Mouse (Mus musculus) heart, embryonic 14.5 days (tissue): ENCODE measurements around the gene Oxt. TPM values are rescaled to one million over a fixed set of nuclear protein-coding genes. Genes with fewer than 3 reads are reported as not detected.

Experiments used
- ATAC-seq: fragments of 200-750 bp; cut with Nextera tagmentation; 2 replicates; pipeline ENCODE4 v1.8.0; 2017; ENCODE audit warnings: low read depth, moderate TSS enrichment; ENCODE audit not compliant: insufficient number of reproducible peaks, insufficient read depth, low FRiP score
- H3K27ac ChIP-seq, 2 experiments: fragments of 200-500 bp in 1 of 2; fragments of 300-500 bp in 1 of 2; sonication (generic) in 1 of 2; replicated peaks in 1 of 2; 2 replicates each; pipeline ENCODE4 v1.5.1; 2012 to 2014; ENCODE audit warnings: low read depth in 2 of 2, low read length in 2 of 2, control low read depth in 1 of 2, mild to moderate bottlenecking in 1 of 2, mixed read lengths in 1 of 2; ENCODE audit not compliant: control insufficient read depth in 1 of 2, insufficient read depth in 1 of 2
- H3K27me3 ChIP-seq: fragments of 300-500 bp; sonication (generic); 2 replicates; pipeline ENCODE4 v1.6.1; 2014; ENCODE audit warnings: mild to moderate bottlenecking, low read length, control low read depth; ENCODE audit not compliant: control insufficient read depth, insufficient read depth
- H3K36me3 ChIP-seq: fragments of 300-500 bp; sonication (generic); 2 replicates; pipeline ENCODE4 v1.6.1; 2014; ENCODE audit warnings: mild to moderate bottlenecking, control low read depth, low read length, mixed read lengths; ENCODE audit not compliant: control insufficient read depth, insufficient read depth
- H3K4me1 ChIP-seq, 2 experiments: fragments of 200-500 bp in 1 of 2; fragments of 300-500 bp in 1 of 2; sonication (generic) in 1 of 2; 2 replicates each; pipeline ENCODE4 v1.6.1; 2012 to 2014; ENCODE audit warnings: low read length in 2 of 2, control low read depth in 1 of 2, mixed read lengths in 1 of 2; ENCODE audit not compliant: control insufficient read depth in 2 of 2, insufficient read depth in 2 of 2
- H3K4me2 ChIP-seq: fragments of 300-500 bp; sonication (generic); 2 replicates; pipeline ENCODE4 v1.6.1; 2014; ENCODE audit warnings: mild to moderate bottlenecking, low read length
- H3K4me3 ChIP-seq, 2 experiments: fragments of 200-500 bp in 1 of 2; fragments of 300-500 bp in 1 of 2; sonication (generic) in 1 of 2; 2 replicates each; pipeline ENCODE4 v1.5.1; 2012 to 2014; ENCODE audit warnings: low read length in 2 of 2, mild to moderate bottlenecking in 2 of 2, control low read depth in 1 of 2, low read depth in 1 of 2, moderate library complexity in 1 of 2; ENCODE audit not compliant: control insufficient read depth in 1 of 2, insufficient read depth in 1 of 2
- H3K9ac ChIP-seq: fragments of 300-500 bp; sonication (generic); 2 replicates; pipeline ENCODE4 v1.6.1; 2014; ENCODE audit warnings: mild to moderate bottlenecking, low read length
- H3K9me3 ChIP-seq: fragments of 300-500 bp; sonication (generic); 2 replicates; pipeline ENCODE4 v1.6.1; 2016; ENCODE audit warnings: low read length, control low read depth; ENCODE audit not compliant: control insufficient read depth
- WGBS: fragments of 180-500 bp; shearing (Covaris S2); extraction: QIAGEN DNeasy Blood & Tissue Kit; methylation state at CpG from one replicate; pipeline ENCODE4 v1.1.7; 2014; 5-methylcytosine and 5-hydroxymethylcytosine counted together
- polyA plus RNA-seq: library from polyadenylated mRNA; unstranded; fragments of >200 nt; fragmentation: Nextera tagmentation; extraction: Ambion mirVana; gene quantifications from 2 replicates; pipeline ENCODE4 v1.2.1, GENCODE M21; 2014

Gene Oxt
- polyA plus RNA-seq, 1 experiment from 2014 or later, result not detected

- Histone ChIP-seq H3K4me2 (no peak overlapping the region), H3K27ac (no peak overlapping the region), H3K36me3 (peaks cover 96% of the 10 kb centered on the region), H3K9ac (no peak overlapping the region), H3K4me3 (no peak overlapping the region), H3K4me1 (no peaks in the 10 kb centered on the region), H3K9me3 (no peaks in the 10 kb centered on the region), H3K27me3 (no peaks in the 10 kb centered on the region)
- 85% methylated on average over 9 of the region's 9 CpGs for WGBS
- ATAC-seq, result no peak
These were observed 35.7 kb upstream of the Oxt start for GRCm38 (mm10) chr2:130540266-130540665.

- H3K9me3 ChIP-seq, result no peaks in the 10 kb centered on the region
- no peak for ATAC-seq
- peaks cover 97% of the 10 kb centered on the region for H3K36me3 ChIP-seq
- H3K27ac ChIP-seq, result no peak overlapping the region
- no peak overlapping the region for H3K9ac ChIP-seq
- H3K4me1 ChIP-seq, result peaks cover 3% of the 10 kb centered on the region in 2 experiments; a peak in 1 of 4 replicates
- no peak overlapping the region for H3K4me2 ChIP-seq
- no peaks in the 10 kb centered on the region for H3K27me3 ChIP-seq
- H3K4me3 ChIP-seq, result no peak overlapping the region
- 63% methylated on average over 8 of the region's 8 CpGs for WGBS
These were observed 29.0 kb upstream of the Oxt start for GRCm38 (mm10) chr2:130546957-130547356.

GRCm38 (mm10) chr2:130554841-130555240 lies 21.1 kb upstream of the Oxt start:
- H3K27ac ChIP-seq, result no peak overlapping the region
- ATAC-seq, result no peak
- peaks cover 74% of the 10 kb centered on the region for H3K36me3 ChIP-seq
- H3K9ac ChIP-seq, result no peak overlapping the region
- no peaks in the 10 kb centered on the region for H3K27me3 ChIP-seq
- no peak overlapping the region for H3K4me3 ChIP-seq
- H3K9me3 ChIP-seq, result no peaks in the 10 kb centered on the region
- 90% methylated on average over 7 of the region's 7 CpGs for WGBS
- no peaks in the 10 kb centered on the region; a peak in 1 of 4 replicates for H3K4me1 ChIP-seq
- H3K4me2 ChIP-seq, result no peak overlapping the region

- no peaks in the 10 kb centered on the region for H3K9me3 ChIP-seq
- WGBS, result 91% methylated on average over 1 of the region's 1 CpGs
- no peak overlapping the region for H3K4me3 ChIP-seq
- H3K36me3 ChIP-seq, result peaks cover 61% of the 10 kb centered on the region
- no peak overlapping the region for H3K27ac ChIP-seq
- no peak overlapping the region for H3K9ac ChIP-seq
- no peaks in the 10 kb centered on the region for H3K27me3 ChIP-seq
- no peaks in the 10 kb centered on the region; a peak in 1 of 4 replicates for H3K4me1 ChIP-seq
- no peak for ATAC-seq
- no peak overlapping the region for H3K4me2 ChIP-seq
These were observed 19.7 kb upstream of the Oxt start for GRCm38 (mm10) chr2:130556292-130556691.

GRCm38 (mm10) chr2:130557462-130557861 lies 18.5 kb upstream of the Oxt start:
- ATAC-seq, result no peak
- H3K27ac ChIP-seq, result no peak overlapping the region
- 95% methylated on average over 2 of the region's 2 CpGs for WGBS

GRCm38 (mm10) chr2:130558015-130558414 lies 18.0 kb upstream of the Oxt start:
- H3K4me3 ChIP-seq, result no peak overlapping the region
- H3K9me3 ChIP-seq, result no peaks in the 10 kb centered on the region
- H3K4me1 ChIP-seq, result peaks cover 2 to 5% of the 10 kb centered on the region in 2 experiments; a peak in 3 of 4 replicates
- H3K27ac ChIP-seq, result no peak overlapping the region
- H3K9ac ChIP-seq, result no peak overlapping the region
- peaks cover 44% of the 10 kb centered on the region for H3K36me3 ChIP-seq
- no peaks in the 10 kb centered on the region for H3K27me3 ChIP-seq
- H3K4me2 ChIP-seq, result no peak overlapping the region
- 75% methylated on average over 2 of the region's 2 CpGs for WGBS
- no peak for ATAC-seq

More at GRCm38 (mm10) chr2:130557462-130557861, 18.5 kb upstream of the Oxt start:
- no peak overlapping the region for H3K9ac ChIP-seq
- peaks cover 50% of the 10 kb centered on the region for H3K36me3 ChIP-seq
- no peak overlapping the region for H3K4me3 ChIP-seq
- no peaks in the 10 kb centered on the region for H3K27me3 ChIP-seq
- no peaks in the 10 kb centered on the region for H3K9me3 ChIP-seq
- H3K4me1 ChIP-seq, result no peaks in the 10 kb centered on the region; a peak in 2 of 4 replicates
- no peak overlapping the region for H3K4me2 ChIP-seq

GRCm38 (mm10) chr2:130563212-130564055 lies 12.5 kb upstream of the Oxt start, which contains the start of gene Mrps26:
TSS of gene Mrps26 (plus strand) at chr2:130563742.
- ATAC-seq, result peak; percentile 97
- Histone ChIP-seq H3K4me1 (peaks cover 6 to 14% of the 10 kb centered on the region in 2 experiments), H3K27me3 (no peaks in the 10 kb centered on the region), H3K27ac (peak within 1 kb of the TSS; percentile 67 to 77), H3K4me2 (peak within 1 kb of the TSS; percentile 90), H3K9me3 (no peaks in the 10 kb centered on the region), H3K36me3 (peaks cover 22% of the 10 kb centered on the region), H3K9ac (peak within 1 kb of the TSS; percentile 93), H3K4me3 (peak within 1 kb of the TSS; percentile 71 to 79)
- under 1% methylated on average over 61 of the region's 61 CpGs for WGBS
